Mouse (Mus musculus): ENCODE data around the gene Cdrt4. TPM values are rescaled to one million over a fixed set of nuclear protein-coding genes. Genes with fewer than 3 reads are reported as not detected.

The Cdrt4 gene
- total and polyA plus RNA-seq, 3 experiments, result not detected

- Histone ChIP-seq H3K4me1 (ENCODE audit: control insufficient read depth in 1 of 2, insufficient read depth in 2 of 2, low read length in 2 of 2) (peaks cover 0 to 18% of the 10 kb centered on the region in 2 experiments), H3K27me3 (ENCODE audit: control insufficient read depth in 1 of 2, insufficient read depth in 2 of 2, low read length in 2 of 2) (no peaks in the 10 kb centered on the region), H3K9me3 (replicated peaks; ENCODE audit: insufficient read depth, low read length) (no peaks in the 10 kb centered on the region), H3K4me3 (ENCODE audit: control insufficient read depth in 1 of 2, insufficient read depth in 1 of 2, low read depth in 2 of 2, low read length in 2 of 2) (no peak overlapping the region), H3K36me3 (ENCODE audit: control insufficient read depth in 1 of 2, insufficient read depth in 2 of 2, low read length in 2 of 2) (peaks cover 0 to 16% of the 10 kb centered on the region in 2 experiments; a peak in 2 of 4 replicates), H3K79me2 (ENCODE audit: control insufficient read depth, insufficient read depth, low read length, poor library complexity) (no peaks in the 10 kb centered on the region), H3K9ac (ENCODE audit: control insufficient read depth, low read depth, low read length, poor library complexity, severe bottlenecking) (no peak overlapping the region), H3K27ac (ENCODE audit: control insufficient read depth, low read depth, low read length) (no peak overlapping the region)
- DNase-seq (ENCODE audit: low read depth, low spot score), result peak; percentile 92
- TF ChIP-seq HCFC1 (IDR thresholded peaks at IDR 0.05; ENCODE audit: low read depth, low read length) (no peak), GATA1 (IDR thresholded peaks at IDR 0.05; ENCODE audit: low read depth, low read length) (peak; percentile 97), MYB (IDR thresholded peaks at IDR 0.05; ENCODE audit: low read depth, low read length) (no peak), MEF2A (IDR thresholded peaks at IDR 0.05; ENCODE audit: extremely low read depth, insufficient replicate concordance, low read depth, low read length, poor library complexity, severe bottlenecking) (no peak), MAFK (IDR thresholded peaks at IDR 0.05; ENCODE audit: borderline replicate concordance, low read depth, low read length) (no peak), GABPA (IDR thresholded peaks at IDR 0.05; ENCODE audit: low read depth, low read length) (no peak), ZC3H11A (IDR thresholded peaks at IDR 0.05; ENCODE audit: low read depth, low read length) (no peak), POLR2AphosphoS5 (IDR thresholded peaks at IDR 0.05; ENCODE audit: borderline replicate concordance, low read depth, low read length) (no peak), MYC (IDR thresholded peaks at IDR 0.05; ENCODE audit: low read depth, low read length) (no peak), CTCF (IDR thresholded peaks at IDR 0.05 in 2 of 3, conservative IDR thresholded peaks at IDR 0.05 in 1 of 3; ENCODE audit: control insufficient read depth in 1 of 3, insufficient read depth in 1 of 3, low read depth in 2 of 3, low read length in 3 of 3, poor library complexity in 1 of 3, severe bottlenecking in 1 of 3) (0 out of 6 replicates have a peak, but pooled peaks of 1 of the 3 experiments have one; percentile 7), CHD1 (IDR thresholded peaks at IDR 0.05; ENCODE audit: low read depth, low read length) (no peak), RAD21 (IDR thresholded peaks at IDR 0.05; ENCODE audit: low read depth, low read length) (peak; percentile 26), POLR2A (IDR thresholded peaks at IDR 0.05; ENCODE audit: control insufficient read depth in 1 of 2, insufficient read depth in 1 of 2, low read depth in 1 of 2, low read length in 2 of 2, poor library complexity in 1 of 2) (no peak), USF1 (IDR thresholded peaks at IDR 0.05; ENCODE audit: low read depth, low read length) (no peak), KAT2A (conservative IDR thresholded peaks at IDR 0.05; ENCODE audit: low read depth, low read length) (no peak), TBP (IDR thresholded peaks at IDR 0.05; ENCODE audit: low read depth, low read length) (no peak), ELF1 (IDR thresholded peaks at IDR 0.05; ENCODE audit: low read depth, low read length) (no peak; the same call in 1 of the 2 replicates), TAL1 (IDR thresholded peaks at IDR 0.05; ENCODE audit: low read length) (peak; percentile 97), JUND (IDR thresholded peaks at IDR 0.05; ENCODE audit: low read depth, low read length) (peak; percentile 97), SIN3A (IDR thresholded peaks at IDR 0.05; ENCODE audit: low read length) (peak; percentile 41; the same call in 1 of the 2 replicates), MAZ (IDR thresholded peaks at IDR 0.05; ENCODE audit: low read depth, low read length) (no peak), ETS1 (IDR thresholded peaks at IDR 0.05; ENCODE audit: low read depth, low read length) (peak; percentile 78), ZNF384 (IDR thresholded peaks at IDR 0.05; ENCODE audit: low read depth, low read length) (no peak), EP300 (IDR thresholded peaks at IDR 0.05; ENCODE audit: low read depth in 1 of 2, low read length in 2 of 2) (peak; percentile 87 to 98), E2F4 (IDR thresholded peaks at IDR 0.05; ENCODE audit: borderline replicate concordance, low read depth, low read length) (no peak), UBTF (IDR thresholded peaks at IDR 0.05; ENCODE audit: borderline replicate concordance, insufficient read depth, low read depth, low read length) (no peak), SMC3 (IDR thresholded peaks at IDR 0.05; ENCODE audit: low read depth, low read length) (no peak; the same call in 1 of the 2 replicates), RCOR1 (IDR thresholded peaks at IDR 0.05; ENCODE audit: low read depth, low read length) (peak; percentile 78), ZKSCAN1 (IDR thresholded peaks at IDR 0.05; ENCODE audit: low read depth, low read length) (no peak), TCF12 (IDR thresholded peaks at IDR 0.05; ENCODE audit: low read depth, low read length) (peak; percentile 93), CHD2 (IDR thresholded peaks at IDR 0.05; ENCODE audit: low read length) (no peak)
Observed at GRCm38 (mm10) chr11:62929799-62930198, 21.2 kb upstream of the Cdrt4 start.
